Mouse (Mus musculus) CD4-positive, CD25-positive, alpha-beta regulatory T cell, adult 4 months (primary cell): Measurements from ENCODE around the gene Prdm11. TPM values are rescaled to one million over a fixed set of nuclear protein-coding genes. Genes with fewer than 3 reads are reported as not detected.

Source experiments
- ATAC-seq: one replicate; pipeline ENCODE4 v1.8.0; 2017
- polyA plus RNA-seq, 2 experiments: library from polyadenylated mRNA; unstranded; fragments of 100-300 nt; shearing (Covaris generic); gene quantifications; one replicate each; pipeline ENCODE4 v1.2.1; 2017

The Prdm11 gene
- polyA plus RNA-seq, 2 experiments from 2014 or later: 1.8 to 2.1 TPM

- ATAC-seq: no peak
Observed at GRCm38 (mm10) chr2:92920709-92921108, 125.3 kb downstream of the Prdm11 start.

GRCm38 (mm10) chr2:92917405-92918142 lies 128.4 kb downstream of the Prdm11 start:
- ATAC-seq: no peak

GRCm38 (mm10) chr2:92915659-92916631 lies 130.0 kb downstream of the Prdm11 start:
- no peak for ATAC-seq

Other genes with a start within 250 kb of the Prdm11 start
- not detected for gene Syt13, start 131.1 kb downstream of the Prdm11 start, polyA plus RNA-seq
- 10 to 100 TPM; 48.6 to 70.7 TPM for gene Trp53i11, start 141.4 kb upstream of the Prdm11 start, polyA plus RNA-seq